Mouse (Mus musculus) heart, adult 9 months (tissue): ENCODE measurements around the gene Mast4.

Experiments
- DNase-seq, 2 experiments: peaks; one replicate each; pipeline ENCODE4 v3.0.0; 2022; ENCODE audit warnings: low spot score in 2 of 2

Mast4 gene

GRCm38 (mm10) chr13:103198210-103198940 is 135.9 kb downstream of the Mast4 start:
- DNase-seq = no peak

GRCm38 (mm10) chr13:103196307-103196706 is 138.0 kb downstream of the Mast4 start:
- DNase-seq = no peak

- no peak for DNase-seq
Measured at GRCm38 (mm10) chr13:103195847-103196246, 138.4 kb downstream of the Mast4 start.

- DNase-seq = no peak
Measured at GRCm38 (mm10) chr13:103183566-103183965, 150.7 kb downstream of the Mast4 start.

- no peak for DNase-seq
Measured at GRCm38 (mm10) chr13:103181836-103182235, 152.5 kb downstream of the Mast4 start.

GRCm38 (mm10) chr13:103176871-103177270 is 157.4 kb downstream of the Mast4 start:
- DNase-seq = no peak

- DNase-seq = peak; percentile 18 to 29
Measured at GRCm38 (mm10) chr13:103174431-103174830, 159.9 kb downstream of the Mast4 start.

- peak; percentile 33 to 80 for DNase-seq
Measured at GRCm38 (mm10) chr13:103173545-103174182, 160.6 kb downstream of the Mast4 start.

GRCm38 (mm10) chr13:103151944-103152343 is 182.4 kb downstream of the Mast4 start:
- no peak for DNase-seq

GRCm38 (mm10) chr13:103151171-103151570 is 183.1 kb downstream of the Mast4 start:
- no peak for DNase-seq

GRCm38 (mm10) chr13:103150671-103151070 is 183.6 kb downstream of the Mast4 start:
- no peak for DNase-seq

GRCm38 (mm10) chr13:103149415-103149814 is 184.9 kb downstream of the Mast4 start:
- no peak for DNase-seq

- no peak for DNase-seq
Measured at GRCm38 (mm10) chr13:103144343-103144742, 190.0 kb downstream of the Mast4 start.

GRCm38 (mm10) chr13:103141304-103141703 is 193.0 kb downstream of the Mast4 start:
- DNase-seq = no peak

GRCm38 (mm10) chr13:103140051-103140450 is 194.2 kb downstream of the Mast4 start:
- no peak for DNase-seq

GRCm38 (mm10) chr13:103138298-103138697 is 196.0 kb downstream of the Mast4 start:
- DNase-seq = no peak

GRCm38 (mm10) chr13:103135224-103135883 is 198.9 kb downstream of the Mast4 start:
- DNase-seq = no peak

- DNase-seq = no peak
Measured at GRCm38 (mm10) chr13:103131781-103132180, 202.5 kb downstream of the Mast4 start.

- DNase-seq = no peak
Measured at GRCm38 (mm10) chr13:103129130-103129797, 205.0 kb downstream of the Mast4 start.

GRCm38 (mm10) chr13:103128729-103129128 is 205.6 kb downstream of the Mast4 start:
- no peak for DNase-seq

- DNase-seq = no peak
Measured at GRCm38 (mm10) chr13:103127594-103127993, 206.7 kb downstream of the Mast4 start.

GRCm38 (mm10) chr13:103123716-103124115 is 210.6 kb downstream of the Mast4 start:
- DNase-seq = no peak
